Mouse (Mus musculus) central nervous system, embryonic 11.5 days (tissue): ENCODE measurements around the gene Tmem200c. TPM values are rescaled to one million over a fixed set of nuclear protein-coding genes. Genes with fewer than 3 reads are reported as not detected.

Source experiments
- polyA plus RNA-seq: library from polyadenylated mRNA; depleted of rRNA; stranded (reverse); fragments of >200 nt; gene quantifications from 2 replicates; pipeline ENCODE4 v1.2.3, GENCODE M21; 2012; rRNA removed

Tmem200c gene
- 1.6 and 2.4 TPM in 2 replicates for polyA plus RNA-seq

GRCm38 (mm10) chr17:68826323-68826722 is at the start of gene Tmem200c:
Gene Tmem200c, plus strand, starts transcription at chr17:68826623.

Other genes starting within 250 kb of the Tmem200c start
- gene Epb41l3, start 249.1 kb downstream of the Tmem200c start, polyA plus RNA-seq: 61.6 and 73.0 TPM in 2 replicates